Mouse (Mus musculus) v-Abl transformed pro-B cells (cell line): Measurements from ENCODE around the gene Slc38a3.

Source experiments
- in situ Hi-C, 2 experiments: fragments of 400-800 bp; cut with MboI; formaldehyde crosslinking; loops; one replicate each; pipeline ENCODE4 v1.15.1; 2025; ENCODE audit not compliant: unreplicated experiment in 2 of 2

Gene Slc38a3

GRCm38 (mm10) chr9:107696106-107696479, 26.8 kb upstream of the Slc38a3 start:
- in situ Hi-C loops, result no loop called here

DNA sequence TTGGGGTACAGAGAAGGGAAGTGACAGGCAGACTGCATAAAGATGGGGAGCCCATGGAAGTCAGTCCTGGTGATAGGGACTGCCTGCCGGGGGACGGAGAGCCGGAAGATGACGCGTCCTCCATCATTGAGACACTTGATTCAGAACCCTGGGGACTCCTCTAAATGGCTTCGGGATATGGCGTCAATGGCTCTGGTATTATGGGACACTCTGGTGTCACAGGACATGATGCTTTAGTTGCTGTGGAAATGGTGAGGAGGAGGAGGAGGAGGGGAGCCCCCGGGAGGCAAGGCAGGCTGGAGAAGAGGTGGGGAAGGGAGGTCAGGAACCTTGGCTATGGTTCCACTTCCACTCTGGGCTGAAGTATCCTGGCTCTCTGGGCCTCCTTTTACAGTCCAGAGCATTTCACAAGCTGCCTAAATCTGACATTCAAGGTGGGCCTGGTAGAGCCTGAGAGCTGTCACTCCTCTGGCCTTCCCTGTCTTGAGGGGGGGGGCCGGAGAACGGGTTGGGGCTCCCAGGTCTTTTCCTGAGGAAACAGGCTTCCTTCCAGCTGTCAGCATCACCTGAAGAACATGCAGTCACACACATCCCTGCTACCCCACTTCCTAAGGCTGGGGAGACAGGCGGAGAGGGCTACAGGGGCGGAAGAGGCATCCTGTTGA, 26.2 kb upstream of the Slc38a3 start:
- in situ Hi-C loops, result no loop called here

DNA sequence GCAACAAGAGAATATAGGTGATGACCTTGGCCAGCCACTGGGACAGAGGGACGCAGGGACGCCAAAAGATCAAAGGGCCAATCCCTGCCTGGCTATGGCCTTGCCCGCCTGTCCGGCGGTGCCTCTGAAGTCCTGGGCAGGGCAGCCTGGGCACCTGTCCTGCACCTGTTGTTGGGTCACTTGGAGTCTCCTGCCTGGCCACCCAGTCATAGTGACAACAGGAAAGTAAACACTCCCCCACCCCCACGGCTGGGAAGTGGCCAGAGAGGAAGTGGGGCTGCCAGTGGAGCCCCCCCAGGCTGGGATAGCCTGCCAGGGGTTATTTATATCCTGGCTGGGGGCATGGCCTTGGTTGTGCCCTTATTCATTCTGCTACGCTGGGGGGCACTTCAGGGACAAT, 25.3 kb upstream of the Slc38a3 start:
- in situ Hi-C loops, result no loop called here

DNA sequence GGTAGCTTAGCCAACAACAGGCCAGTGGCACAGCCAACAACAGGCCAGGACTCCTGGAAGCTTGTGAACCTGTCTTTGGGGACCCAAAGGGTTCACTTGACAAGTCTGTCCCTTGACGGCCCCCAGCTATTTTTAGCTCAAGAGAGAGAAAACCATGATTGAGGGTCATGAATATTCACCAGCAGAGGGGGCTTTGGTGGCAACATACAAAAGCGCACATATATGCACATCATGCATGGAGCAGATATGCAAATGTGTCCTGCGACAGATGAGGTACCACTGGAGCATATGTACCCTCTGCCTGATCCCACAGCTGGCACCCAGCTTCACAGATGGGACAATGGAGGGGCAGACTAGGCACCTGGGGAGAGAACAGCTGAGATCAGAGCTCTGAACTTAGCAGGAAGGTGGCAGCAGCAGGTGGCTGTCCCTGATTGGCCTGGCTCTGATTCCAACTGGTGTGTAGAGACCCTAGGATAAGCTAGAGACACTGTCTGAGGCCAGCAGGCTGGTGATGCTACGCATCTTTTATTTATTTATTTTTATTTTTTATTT, 24.2 kb upstream of the Slc38a3 start:
- in situ Hi-C loops, result no loop called here

GRCm38 (mm10) chr9:107692785-107693184, 23.5 kb upstream of the Slc38a3 start:
- in situ Hi-C loops, result no loop called here

GRCm38 (mm10) chr9:107690391-107690790, 21.1 kb upstream of the Slc38a3 start:
- in situ Hi-C loops, result no loop called here

GRCm38 (mm10) chr9:107688939-107689338, 19.6 kb upstream of the Slc38a3 start:
- in situ Hi-C loops, result loop anchor here in 1 of 2 experiments (5.0 kb wide), 1 partner anchor 48 kb away; no protein-coding TSS in a partner anchor

DNA sequence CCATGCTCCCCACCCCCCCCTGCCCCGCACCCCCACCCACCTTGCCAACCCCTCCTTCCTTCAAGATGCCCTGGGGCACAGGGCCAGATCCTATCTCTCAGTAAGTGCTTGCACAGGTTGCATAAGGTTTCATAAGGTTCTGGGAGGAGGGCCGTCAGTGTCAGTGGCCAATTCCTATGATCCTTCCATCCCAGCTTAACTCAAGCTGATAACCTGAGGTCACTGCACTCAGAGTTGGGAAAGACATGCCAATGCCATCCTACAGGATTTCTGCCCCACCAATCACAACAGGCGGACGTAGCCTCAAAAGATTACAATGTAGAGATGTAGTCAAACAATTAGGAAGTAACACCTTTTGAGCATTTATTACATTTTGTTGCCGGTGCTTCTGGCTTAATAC, 19.1 kb upstream of the Slc38a3 start:
- in situ Hi-C loops, result loop anchor here in 1 of 2 experiments (5.0 kb wide), 1 partner anchor 49 kb away; no protein-coding TSS in a partner anchor

DNA sequence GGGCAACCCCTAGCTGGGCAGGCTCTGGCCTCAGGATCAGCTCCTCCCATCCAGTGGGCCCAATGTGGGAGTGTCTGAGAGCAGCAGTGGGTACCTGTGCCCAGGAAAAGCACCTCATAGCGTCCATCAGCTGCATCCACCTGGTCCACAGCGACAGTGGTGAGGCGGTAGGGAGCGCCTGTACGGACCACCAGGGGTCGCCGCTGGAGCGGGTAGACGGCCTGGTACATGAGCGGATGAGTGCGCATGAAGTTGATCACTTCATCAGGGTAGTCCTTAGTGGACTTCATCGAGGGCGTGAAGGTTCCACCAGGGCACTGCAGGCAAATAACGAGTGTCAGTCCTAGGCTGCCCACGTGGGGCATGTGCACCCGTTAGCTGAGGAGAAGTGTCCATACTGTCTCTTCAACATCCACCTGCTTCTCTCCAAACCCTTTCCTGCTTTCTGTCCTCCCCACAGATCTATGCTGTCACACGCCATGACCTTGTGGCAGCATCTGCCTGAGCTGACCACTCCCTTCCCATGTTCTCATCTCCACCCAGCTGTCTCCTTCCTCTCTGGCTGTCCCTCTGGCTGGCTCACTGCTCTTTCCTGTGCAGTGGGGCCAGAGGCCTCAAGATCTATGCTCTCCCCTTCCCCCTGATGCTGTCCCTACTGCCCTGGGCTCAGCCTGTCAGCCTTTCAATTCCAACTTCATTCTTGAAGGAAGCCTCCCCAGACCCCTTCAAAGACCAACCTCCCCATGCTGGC, 16.1 kb upstream of the Slc38a3 start:
- in situ Hi-C loops, result loop anchor here in 1 of 2 experiments (5.0 kb wide), 1 partner anchor 52 kb away; no protein-coding TSS in a partner anchor

DNA sequence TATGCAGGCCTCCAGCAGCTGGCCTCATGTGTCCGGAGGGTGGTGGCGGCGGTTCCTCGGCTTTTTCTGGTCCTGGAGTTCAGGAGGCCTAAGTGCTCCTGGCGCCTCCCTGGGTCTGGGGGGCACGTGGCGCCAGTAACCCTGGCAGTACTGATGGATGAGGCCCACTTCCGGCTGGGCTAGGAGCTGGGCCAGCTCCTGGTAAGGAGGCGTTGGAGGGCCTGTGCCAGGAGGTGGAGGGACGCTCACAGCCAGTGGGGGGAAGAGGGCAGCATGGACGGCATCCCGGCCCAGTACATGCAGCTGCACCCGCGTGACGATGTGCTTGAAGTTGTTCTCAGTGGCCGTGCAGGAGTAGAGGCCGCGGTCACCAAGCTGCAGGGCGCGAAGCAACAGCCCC, 13.1 kb upstream of the Slc38a3 start:
- in situ Hi-C loops, result no loop called here

GRCm38 (mm10) chr9:107679501-107679900, 10.2 kb upstream of the Slc38a3 start, which contains the start of gene Gnat1:
Gene Gnat1, minus strand, starts transcription at chr9:107679712.
- in situ Hi-C loops, result loop anchor here (5.0 kb wide), 3 partner anchors 37 to 322 kb away; no protein-coding TSS in a partner anchor

DNA sequence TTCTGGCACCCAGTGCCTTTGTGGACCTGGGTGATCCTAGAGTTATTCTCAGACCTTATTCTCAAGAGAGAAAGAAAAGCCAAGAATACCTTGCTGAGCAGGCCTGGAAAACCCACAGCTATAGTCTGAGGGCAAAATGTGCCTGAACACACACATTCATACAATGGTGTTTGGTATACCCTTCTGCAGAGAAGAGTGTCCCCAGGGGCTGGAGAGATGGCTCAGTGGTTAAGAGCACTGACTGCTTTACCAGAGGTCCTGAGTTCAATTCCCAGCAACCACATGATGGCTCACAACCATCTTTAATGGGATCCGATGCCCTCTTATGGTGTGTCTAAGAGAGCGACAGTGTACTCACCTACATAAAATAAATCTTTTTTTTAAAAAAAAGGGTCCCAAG, 9.5 kb upstream of the Slc38a3 start:
- in situ Hi-C loops, result loop anchor here (5.0 kb wide), 3 partner anchors 37 to 322 kb away; no protein-coding TSS in a partner anchor

DNA sequence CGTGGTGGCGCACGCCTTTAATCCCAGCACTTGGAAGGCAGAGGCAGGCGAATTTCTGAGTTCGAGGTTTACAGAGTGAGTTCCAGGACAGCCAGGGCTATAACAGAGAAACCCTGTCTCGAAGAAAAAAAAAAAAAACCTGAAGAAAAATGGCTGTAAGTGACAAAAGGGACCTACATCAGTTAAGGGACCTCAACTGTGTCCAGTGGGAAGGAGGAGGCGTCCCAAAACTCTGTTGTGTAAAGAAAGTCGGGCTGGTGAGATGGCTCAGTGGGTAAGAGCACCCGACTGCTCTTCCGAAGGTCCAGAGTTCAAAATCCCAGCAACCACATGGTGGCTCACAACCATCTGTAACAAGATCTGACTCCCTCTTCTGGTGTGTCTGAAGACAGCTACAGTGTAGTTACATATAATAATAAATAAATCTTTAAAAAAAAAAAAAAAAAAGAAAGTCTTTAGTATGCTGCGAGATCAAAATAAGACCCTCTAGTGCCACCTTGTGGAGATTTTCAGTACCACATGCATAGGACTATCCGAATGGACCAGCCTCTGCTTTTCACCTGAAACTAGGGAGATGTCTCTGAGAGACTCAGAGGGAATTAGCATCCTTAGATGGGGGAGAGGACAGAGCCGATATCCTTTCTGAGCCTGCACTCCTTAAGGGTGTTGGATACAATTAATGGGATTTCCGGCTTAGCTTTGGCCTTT, 8.6 kb upstream of the Slc38a3 start:
- in situ Hi-C loops, result loop anchor here (5.0 kb wide), 3 partner anchors 36 to 321 kb away; no protein-coding TSS in a partner anchor

GRCm38 (mm10) chr9:107677091-107677784, 7.9 kb upstream of the Slc38a3 start:
- in situ Hi-C loops, result loop anchor here (5.0 kb wide), 3 partner anchors 35 to 320 kb away; no protein-coding TSS in a partner anchor

DNA sequence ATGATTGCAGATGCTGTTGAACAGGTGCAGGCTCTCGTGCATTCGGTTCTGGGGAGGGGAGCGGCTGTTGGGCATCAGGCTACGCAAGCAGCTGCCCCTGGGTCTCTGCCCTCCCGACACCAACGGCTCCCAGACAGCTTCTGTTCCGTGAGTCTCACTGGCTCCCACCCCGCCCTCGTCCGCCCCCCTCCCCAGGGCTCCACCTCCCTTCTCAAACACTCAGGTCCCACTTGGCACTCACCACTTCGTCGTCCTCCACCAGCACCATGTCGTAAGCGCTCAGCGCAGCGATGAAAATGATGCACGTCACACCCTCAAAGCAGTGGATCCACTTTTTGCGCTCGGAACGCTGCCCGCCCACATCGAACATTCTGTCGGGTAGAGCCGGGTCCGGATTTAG, 7.0 kb upstream of the Slc38a3 start:
- in situ Hi-C loops, result loop anchor here (5.0 kb wide), 3 partner anchors 34 to 319 kb away; no protein-coding TSS in a partner anchor

- in situ Hi-C loops, result loop anchor here (5.0 kb wide), 3 partner anchors 33 to 318 kb away; no protein-coding TSS in a partner anchor
Observed at GRCm38 (mm10) chr9:107675671-107676301, 6.5 kb upstream of the Slc38a3 start.

DNA sequence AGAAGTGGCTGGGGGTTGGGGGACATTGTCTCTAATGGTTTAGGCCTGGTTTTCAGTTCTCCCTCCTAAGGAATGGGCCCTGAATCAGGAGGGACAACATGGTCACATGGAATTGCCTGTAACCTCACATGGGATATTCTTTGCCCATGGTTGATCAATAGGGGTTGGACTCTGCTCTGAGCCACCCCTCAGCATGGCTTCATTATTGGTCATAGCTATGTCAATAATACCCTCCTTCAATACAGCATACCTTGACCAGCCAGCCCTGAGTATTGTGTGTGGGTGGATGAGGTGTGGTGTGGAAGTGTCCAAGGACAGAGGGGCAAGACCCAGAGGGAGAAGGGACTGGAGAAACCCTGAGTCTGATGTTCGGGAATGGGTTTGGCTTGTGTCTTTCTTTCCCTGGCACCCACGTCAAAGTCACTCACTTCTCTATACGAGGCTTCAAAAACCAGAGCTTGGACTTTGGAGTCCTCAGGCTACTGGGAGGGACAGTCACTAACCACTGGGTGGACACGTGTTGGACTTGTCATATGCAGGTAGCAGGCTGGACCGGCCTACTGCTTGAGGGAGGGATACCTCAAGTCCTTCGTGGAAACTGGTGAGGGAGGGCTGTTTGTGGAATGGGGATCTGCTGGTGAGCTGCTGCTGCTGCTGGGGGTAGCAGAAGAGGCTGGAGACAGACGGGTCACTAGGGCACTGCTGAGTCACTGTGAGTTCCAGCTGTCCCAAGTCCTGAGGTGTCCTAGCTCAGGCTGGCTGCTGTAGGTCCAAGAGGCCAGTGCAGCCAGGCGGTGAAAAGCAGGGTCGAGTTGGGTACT, 5.5 kb upstream of the Slc38a3 start:
- in situ Hi-C loops, result loop anchor here (5.0 to 25.0 kb wide), 4 partner anchors 33 to 318 kb away; no protein-coding TSS in a partner anchor

GRCm38 (mm10) chr9:107670259-107670658, 929 bp upstream of the Slc38a3 start:
- in situ Hi-C loops, result loop anchor here in 1 of 2 experiments (25.0 kb wide), 1 partner anchor 308 kb away; no protein-coding TSS in a partner anchor
